In genomic region chr19:6940396-6941351, GRCm38 (mm10) we compare ENCODE assay signal across 8 mouse cellular contexts. TPM values are rescaled to one million over a fixed set of nuclear protein-coding genes. Genes with fewer than 3 reads are reported as not detected.
DNase-seq lines count a peak whose midpoint lies in the region; ATAC-seq and TF ChIP-seq lines count a peak whose summit lies in the region.

No protein-coding gene starts in this region.

- WGBS in lung, embryonic 14.5 days: 21% methylated on average over 29 of the region's 29 CpGs
- 22% methylated on average over 29 of the region's 29 CpGs for WGBS in hindbrain, embryonic 10.5 days
- WGBS in macrophage (ENCODE audit: missing documents): 33% methylated on average over 26 of the region's 29 CpGs

- peak; percentile 4; the same call in 1 of the 2 replicates for ATAC-seq in lung, embryonic 14.5 days (ENCODE audit: insufficient read depth)

- peaks cover 17% of the 10 kb centered on the region for H3K79me2 ChIP-seq in macrophage (ENCODE audit: inconsistent target)

- H3K9me3 ChIP-seq in lung, embryonic 14.5 days (ENCODE audit: low read depth, low read length): no peaks in the 10 kb centered on the region
- H3K9me3 ChIP-seq in hindbrain, embryonic 10.5 days: no peaks in the 10 kb centered on the region

- peaks cover 9% of the 10 kb centered on the region for H3K4me1 ChIP-seq in lung, embryonic 14.5 days (ENCODE audit: insufficient read depth)
- peaks cover 35% of the 10 kb centered on the region for H3K4me1 ChIP-seq in hindbrain, embryonic 10.5 days (replicated peaks)

- no peak overlapping the region for H3K27ac ChIP-seq in lung, embryonic 14.5 days (ENCODE audit: low read depth)
- H3K27ac ChIP-seq in hindbrain, embryonic 10.5 days: peak overlapping the region; percentile 97
- no peak overlapping the region for H3K27ac ChIP-seq in macrophage

- H3K27me3 ChIP-seq in lung, embryonic 14.5 days (ENCODE audit: insufficient read depth, low read length): peaks cover 6% of the 10 kb centered on the region
- H3K27me3 ChIP-seq in hindbrain, embryonic 10.5 days (ENCODE audit: insufficient read depth, poor library complexity, severe bottlenecking): peaks cover 26% of the 10 kb centered on the region

- TF ChIP-seq CTCF in lung, embryonic 14.5 days (IDR thresholded peaks at IDR 0.05; ENCODE audit: low read depth): no peak

- peak overlapping the region; percentile 80 for H3K4me3 ChIP-seq in lung, embryonic 14.5 days (ENCODE audit: low read depth, low read length)
- peak overlapping the region; percentile 91 for H3K4me3 ChIP-seq in hindbrain, embryonic 10.5 days
- H3K4me3 ChIP-seq in macrophage (ENCODE audit: inconsistent target): peak overlapping the region; percentile 87

- peak overlapping the region; percentile 98 for H3K4me2 ChIP-seq in lung, embryonic 14.5 days

- H3K36me3 ChIP-seq in lung, embryonic 14.5 days (ENCODE audit: insufficient read depth): 0 out of 2 replicates have a peak, but pooled peaks cover 4% of the 10 kb centered on the region
- peaks cover 13% of the 10 kb centered on the region for H3K36me3 ChIP-seq in hindbrain, embryonic 10.5 days
- peaks cover 5% of the 10 kb centered on the region; the same call in 1 of the 2 replicates for H3K36me3 ChIP-seq in macrophage (ENCODE audit: inconsistent target)

- H3K9ac ChIP-seq in lung, embryonic 14.5 days: peak overlapping the region; percentile 72

- peak; percentile 40 for DNase-seq in lung, embryonic 14.5 days
- no peak for DNase-seq in lung, adult 18-20 months
- peak; percentile 52 for DNase-seq in cerebellum, adult 8-10 months
- no peak for DNase-seq in hindbrain, embryonic 10.5 days (ENCODE audit: low spot score)
- no peak for DNase-seq in ovary, adult 18-20 months (ENCODE audit: low spot score)
- no peak for DNase-seq in right cerebral cortex, postnatal 4 days
- DNase-seq in adrenal gland, adult 18-20 months (ENCODE audit: low spot score in 2 of 2): no peak

RNA-seq across cellular contexts. Expression of gene Bad, which starts 1.0 kb away (rescaled TPM):
- polyA plus RNA-seq in lung, embryonic 14.5 days (2014; fragmentation: Nextera tagmentation; extraction: Ambion mirVana): 61.0 and 65.0 TPM in 2 replicates
- 63.1 and 75.5 TPM in 2 replicates for polyA plus RNA-seq in hindbrain, embryonic 10.5 days (2016; fragmentation: Nextera tagmentation; extraction: Ambion mirVana)
- 10 to 100 TPM in 20 of 26 experiments, 1 to 10 TPM in 6; 4.0 to 36.4 (median 20.2) TPM for total RNA-seq in macrophage (2018; cell fraction: chromatin; rRNA removed)
- 10 to 100 TPM; 31.1 to 49.0 (median 39.7) TPM for total RNA-seq in macrophage (2018; cell fraction: cytosol; rRNA removed)
- 10 to 100 TPM in 21 of 26 experiments, 1 to 10 TPM in 5; 7.4 to 26.7 (median 14.3) TPM for total RNA-seq in macrophage (2018; cell fraction: nucleus; rRNA removed)
- 40.5 to 63.3 TPM (median 50.1 TPM) in 3 replicates for polyA plus RNA-seq in macrophage (2018)
- total RNA-seq in adrenal gland, adult 18-20 months (2021): 10 to 100 TPM; 45.5 to 46.0 TPM

RNA-seq across cellular contexts. Expression of gene Gpr137, which starts 1.6 kb away (rescaled TPM):
- 21.8 and 23.5 TPM in 2 replicates for polyA plus RNA-seq in lung, embryonic 14.5 days (2014; fragmentation: Nextera tagmentation; extraction: Ambion mirVana)
- polyA plus RNA-seq in hindbrain, embryonic 10.5 days (2016; fragmentation: Nextera tagmentation; extraction: Ambion mirVana): 31.2 and 40.9 TPM in 2 replicates
- total RNA-seq in macrophage (2018; cell fraction: chromatin; rRNA removed): 100 to 1,000 TPM in 1 of 26 experiments, 10 to 100 TPM in 25; 27.2 to 109 (median 56.2) TPM
- 10 to 100 TPM; 16.5 to 34.5 (median 24.1) TPM for total RNA-seq in macrophage (2018; cell fraction: cytosol; rRNA removed)
- total RNA-seq in macrophage (2018; cell fraction: nucleus; rRNA removed): 10 to 100 TPM; 23.7 to 92.5 (median 55.7) TPM
- 15.6 to 35.9 TPM (median 30.6 TPM) in 3 replicates for polyA plus RNA-seq in macrophage (2018)
- total RNA-seq in adrenal gland, adult 18-20 months (2021): 10 to 100 TPM; 56.4 to 56.8 TPM

RNA-seq across cellular contexts. Expression of gene Kcnk4, which starts 6.4 kb away (rescaled TPM):
- 0.17 and 0.38 TPM in 2 replicates for polyA plus RNA-seq in lung, embryonic 14.5 days (2014; fragmentation: Nextera tagmentation; extraction: Ambion mirVana)
- polyA plus RNA-seq in hindbrain, embryonic 10.5 days (2016; fragmentation: Nextera tagmentation; extraction: Ambion mirVana): not detected in 2 replicates
- not detected for total RNA-seq in macrophage (2018; cell fraction: chromatin; rRNA removed)
- not detected for total RNA-seq in macrophage (2018; cell fraction: cytosol; rRNA removed)
- total RNA-seq in macrophage (2018; cell fraction: nucleus; rRNA removed): not detected
- not detected in 3 replicates for polyA plus RNA-seq in macrophage (2018)
- under 1 TPM; 0.23 to 0.35 TPM for total RNA-seq in adrenal gland, adult 18-20 months (2021)

RNA-seq across cellular contexts. Expression of gene Catsperz, which starts 15.5 kb away (rescaled TPM):
- 2.2 and 2.3 TPM in 2 replicates for polyA plus RNA-seq in lung, embryonic 14.5 days (2014; fragmentation: Nextera tagmentation; extraction: Ambion mirVana)
- polyA plus RNA-seq in hindbrain, embryonic 10.5 days (2016; fragmentation: Nextera tagmentation; extraction: Ambion mirVana): 0.46 TPM in 1 of 2 replicates, not detected in the other
- total RNA-seq in macrophage (2018; cell fraction: chromatin; rRNA removed): not detected
- total RNA-seq in macrophage (2018; cell fraction: cytosol; rRNA removed): not detected
- not detected for total RNA-seq in macrophage (2018; cell fraction: nucleus; rRNA removed)
- polyA plus RNA-seq in macrophage (2018): not detected in 3 replicates
- 1 to 10 TPM in 1 of 2 experiments, not detected in 1; 1.2 TPM for total RNA-seq in adrenal gland, adult 18-20 months (2021)

RNA-seq across cellular contexts. Expression of gene Esrra, which starts 19.1 kb away (rescaled TPM):
- polyA plus RNA-seq in lung, embryonic 14.5 days (2014; fragmentation: Nextera tagmentation; extraction: Ambion mirVana): 3.1 and 4.2 TPM in 2 replicates
- polyA plus RNA-seq in hindbrain, embryonic 10.5 days (2016; fragmentation: Nextera tagmentation; extraction: Ambion mirVana): 8.4 and 12.0 TPM in 2 replicates
- 100 to 1,000 TPM in 19 of 26 experiments, 10 to 100 TPM in 7; 69.4 to 227 (median 145) TPM for total RNA-seq in macrophage (2018; cell fraction: chromatin; rRNA removed)
- total RNA-seq in macrophage (2018; cell fraction: cytosol; rRNA removed): 10 to 100 TPM; 19.1 to 43.0 (median 29.9) TPM
- 100 to 1,000 TPM in 3 of 26 experiments, 10 to 100 TPM in 23; 55.8 to 110 (median 84.3) TPM for total RNA-seq in macrophage (2018; cell fraction: nucleus; rRNA removed)
- polyA plus RNA-seq in macrophage (2018): 11.0 to 32.7 TPM (median 31.3 TPM) in 3 replicates
- total RNA-seq in adrenal gland, adult 18-20 months (2021): 10 to 100 TPM; 38.7 to 63.0 TPM

Comparison
In these comparisons a context has a peak if more than half of its experiments do, and no peak if none do; other contexts are left out.
1. DNase-seq: peak in lung, embryonic 14.5 days (single experiment) and cerebellum, adult 8-10 months (single experiment); none in lung, adult 18-20 months (0 of 2), hindbrain, embryonic 10.5 days (single experiment), ovary, adult 18-20 months (single experiment), right cerebral cortex, postnatal 4 days (single experiment) and adrenal gland, adult 18-20 months (0 of 2).
2. Peak in every context shown above with its lines, with median percentiles within 50 percentile points of each other: H3K4me3 ChIP-seq.